Mouse (Mus musculus) spleen, postnatal 10 days (tissue): ENCODE measurements around the gene Wnt5b.
A peak's percentile ranks its signal among the peaks of the same experiment; 100 is the strongest.

Experiments used
- DNase-seq, 2 experiments: peaks; one replicate each; pipeline ENCODE4 v3.0.0; 2021 to 2022; ENCODE audit warnings: low spot score in 2 of 2

The Wnt5b gene

DNA sequence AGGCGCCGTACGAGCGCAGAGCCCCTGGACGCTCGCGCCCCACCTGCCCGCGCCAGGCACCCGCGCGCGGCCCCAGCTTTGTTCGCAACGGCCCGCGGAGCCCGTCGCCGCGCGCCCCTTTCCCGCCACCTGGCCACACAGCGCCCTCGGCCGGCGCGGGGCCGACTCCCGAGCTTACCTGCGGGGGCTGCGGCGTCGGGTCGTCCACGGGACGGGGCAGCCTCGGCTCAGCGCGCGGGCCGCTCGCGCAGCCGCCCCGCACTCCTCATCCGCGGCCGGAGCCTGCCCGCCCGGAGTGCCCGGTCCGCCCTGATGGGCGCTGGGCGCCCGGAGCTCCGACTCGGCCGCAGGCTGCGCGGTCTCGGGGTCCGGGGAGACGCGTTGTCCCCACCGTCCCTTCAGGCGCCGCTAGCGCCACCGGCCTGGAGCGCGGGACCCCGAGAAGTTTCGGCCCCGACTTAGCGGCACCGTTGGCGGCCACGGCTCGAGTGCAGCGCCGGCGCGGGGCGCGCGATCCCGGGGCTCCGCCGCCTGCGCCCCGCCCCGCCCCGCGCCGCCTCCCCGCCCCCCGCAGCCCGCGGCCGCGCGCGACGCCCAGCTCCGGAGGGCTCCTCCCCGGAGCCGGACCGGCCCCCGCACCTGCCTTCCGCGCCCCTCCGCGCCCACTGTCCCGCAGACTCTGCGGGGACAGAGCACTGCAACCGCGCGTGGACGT lies at the start of gene Wnt5b:
Gene Wnt5b (minus strand): TSS at position 545 of the 715 bp plus-strand sequence.
- no peak for DNase-seq

DNA sequence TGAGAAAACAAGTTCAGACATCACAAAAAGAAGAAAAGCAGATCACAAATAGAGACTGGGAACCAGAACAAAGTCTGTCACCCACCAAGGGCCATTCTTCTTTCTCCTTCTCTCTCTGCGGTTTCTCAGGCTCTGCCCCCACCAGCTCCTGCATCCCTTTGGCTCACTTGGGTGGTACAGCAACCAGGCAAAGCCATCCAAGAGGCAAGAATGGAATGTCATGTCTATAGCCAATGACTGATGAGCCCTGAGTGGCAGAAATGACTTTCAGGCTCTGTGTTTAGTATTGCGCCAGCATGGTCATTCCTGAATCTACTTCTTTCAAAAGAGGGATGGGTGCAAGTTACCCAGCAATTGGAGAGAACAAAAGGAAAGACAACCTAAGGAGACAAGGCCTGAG lies 46.7 kb upstream of the Wnt5b start:
- no peak for DNase-seq

DNA sequence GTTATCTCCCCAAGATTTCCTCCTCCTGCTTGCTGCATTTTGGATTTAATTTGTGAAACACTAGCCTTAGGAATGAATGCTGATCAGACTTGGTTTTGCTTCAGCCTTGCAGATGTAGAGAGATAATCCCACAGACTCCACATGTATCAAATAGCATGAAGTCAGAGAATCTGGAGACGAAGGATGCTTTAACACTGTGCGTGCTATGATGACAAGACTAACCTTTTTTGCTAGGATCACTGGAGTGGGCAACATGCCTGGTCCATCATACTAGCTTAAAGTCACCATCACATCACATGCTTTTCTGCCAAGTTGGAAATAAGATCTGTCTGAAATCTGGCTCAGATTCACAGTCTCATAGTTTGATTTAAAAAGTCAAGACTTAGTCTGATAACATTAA lies 43.8 kb upstream of the Wnt5b start:
- no peak for DNase-seq

DNA sequence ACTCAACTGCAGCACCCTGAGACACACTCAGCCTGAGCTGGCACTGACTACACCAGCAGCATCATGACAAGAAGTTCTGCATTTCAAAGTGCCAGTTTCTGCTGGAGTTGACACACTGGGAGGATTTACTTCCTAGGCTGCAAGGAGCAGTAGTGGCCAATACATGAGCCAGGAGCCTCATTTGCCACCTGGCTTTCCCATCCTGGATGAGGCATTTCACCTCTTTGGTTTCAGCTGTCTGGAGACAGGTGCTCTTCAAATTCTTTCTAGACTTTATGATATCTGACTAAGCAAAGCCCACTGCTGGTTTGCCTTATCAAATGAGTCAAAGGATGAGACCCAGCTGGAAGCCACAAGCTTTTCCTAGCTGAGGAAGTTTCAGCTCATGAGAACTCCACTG lies 43.3 kb upstream of the Wnt5b start:
- no peak for DNase-seq

DNA sequence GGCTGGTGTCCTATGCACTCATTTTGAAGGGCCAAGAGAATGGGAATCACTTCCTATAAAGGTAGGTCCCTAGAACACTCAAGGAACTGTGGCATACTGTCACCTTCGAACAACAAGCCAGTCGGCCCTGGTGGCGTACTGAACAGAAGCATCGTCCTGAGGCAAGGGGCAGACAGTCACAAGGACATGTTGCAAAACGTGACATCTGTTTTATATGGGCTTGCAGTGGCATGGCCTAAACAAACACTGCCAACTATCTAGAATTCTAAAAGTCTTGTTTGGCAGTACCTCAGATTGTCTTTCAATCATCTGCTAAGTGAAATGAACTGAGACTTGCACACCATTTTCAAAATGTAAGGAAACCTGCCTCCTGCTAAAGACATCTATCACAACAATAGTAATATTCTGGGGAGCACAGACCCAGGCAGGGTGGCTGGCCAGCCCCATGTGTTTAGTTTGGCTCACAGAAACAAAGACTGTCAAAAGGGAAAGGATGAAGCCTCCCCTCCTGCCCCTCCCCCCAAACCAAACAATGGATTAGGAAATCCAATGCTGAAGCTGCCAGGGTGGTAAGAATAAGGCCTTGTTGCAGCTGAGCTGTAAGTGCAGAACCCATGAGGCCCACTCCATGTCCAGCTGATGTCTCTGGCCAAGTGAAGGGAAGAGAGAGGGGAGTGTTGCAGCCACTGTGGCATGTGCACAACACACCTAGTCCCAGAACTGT lies 41.7 kb upstream of the Wnt5b start:
- DNase-seq, result no peak

DNA sequence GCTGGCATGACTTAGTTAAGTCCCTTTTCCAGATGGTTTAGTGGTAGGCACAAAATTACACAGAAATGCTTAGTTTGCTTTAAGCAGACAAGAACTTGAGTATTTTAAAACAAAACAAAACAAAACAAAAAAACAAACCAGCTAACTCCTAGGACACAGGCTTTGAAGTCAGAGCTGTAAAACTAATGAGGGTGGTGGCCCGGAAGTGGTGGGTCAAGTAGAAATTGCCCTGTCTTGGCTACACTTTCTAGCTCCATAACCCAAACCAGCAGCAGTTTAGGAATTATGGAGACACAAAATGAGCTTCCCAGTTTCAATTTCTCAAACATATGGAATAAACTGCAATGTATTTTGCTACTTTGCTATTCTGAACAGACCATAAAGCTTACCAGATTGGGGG lies 39.9 kb upstream of the Wnt5b start:
- no peak for DNase-seq

DNA sequence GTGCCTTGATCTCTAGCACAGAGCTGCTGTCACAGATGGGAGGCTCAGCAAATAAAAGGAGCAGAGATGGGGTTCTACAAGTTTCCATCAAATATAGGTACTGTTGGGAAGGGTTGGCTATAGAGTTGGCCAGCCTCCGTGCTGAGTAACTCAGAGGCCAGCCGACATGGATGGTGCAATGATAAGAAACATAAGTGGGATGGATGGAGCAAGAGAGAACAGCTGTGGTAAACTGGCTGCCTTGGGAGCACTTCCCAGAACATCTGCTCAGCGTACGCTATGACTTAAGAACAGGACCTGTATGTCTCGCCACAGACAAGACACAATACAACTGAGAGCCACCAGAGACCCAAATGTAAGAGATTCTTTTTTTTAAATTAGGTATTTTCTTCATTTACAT lies 39.0 kb upstream of the Wnt5b start:
- DNase-seq, result no peak

DNA sequence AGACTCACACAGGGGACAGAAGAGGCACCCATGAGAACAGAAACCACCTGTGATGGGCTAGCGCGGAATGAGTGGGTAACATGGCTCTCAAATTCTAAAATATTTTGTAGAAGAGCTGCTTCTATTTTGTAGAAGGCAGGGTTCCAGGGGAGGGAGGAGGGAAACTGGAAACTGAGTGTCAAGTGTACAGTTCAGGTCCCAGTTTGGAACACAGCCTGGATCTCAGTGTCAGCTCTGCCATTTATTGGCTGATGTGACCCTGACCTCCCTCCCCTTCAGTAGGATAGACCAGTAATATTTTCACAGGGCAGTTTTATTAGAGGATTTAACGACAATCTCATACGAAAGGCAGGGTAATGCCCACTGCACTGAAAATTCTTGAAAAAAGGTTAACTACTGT lies 32.6 kb upstream of the Wnt5b start:
- DNase-seq, result no peak

DNA sequence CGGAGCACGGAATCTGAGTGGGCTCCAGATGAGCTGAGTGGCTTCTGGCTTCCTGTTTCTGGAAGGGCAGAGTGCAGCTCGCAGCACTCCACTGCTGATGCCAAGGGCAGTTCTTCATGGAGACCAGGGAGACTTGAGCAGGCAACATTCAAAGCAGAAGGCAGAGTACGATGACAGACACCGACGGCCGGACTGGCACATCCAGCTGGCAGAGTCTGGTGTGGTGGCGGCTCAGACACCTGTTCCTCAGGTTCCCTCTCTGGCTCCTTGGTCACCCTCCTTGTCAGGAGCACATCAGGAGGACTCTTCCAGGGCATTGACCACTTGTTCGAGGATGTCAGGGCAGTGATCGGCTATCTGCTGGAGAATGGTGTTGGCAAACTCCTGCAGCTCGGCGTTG lies 31.2 kb upstream of the Wnt5b start:
- DNase-seq, result no peak

DNA sequence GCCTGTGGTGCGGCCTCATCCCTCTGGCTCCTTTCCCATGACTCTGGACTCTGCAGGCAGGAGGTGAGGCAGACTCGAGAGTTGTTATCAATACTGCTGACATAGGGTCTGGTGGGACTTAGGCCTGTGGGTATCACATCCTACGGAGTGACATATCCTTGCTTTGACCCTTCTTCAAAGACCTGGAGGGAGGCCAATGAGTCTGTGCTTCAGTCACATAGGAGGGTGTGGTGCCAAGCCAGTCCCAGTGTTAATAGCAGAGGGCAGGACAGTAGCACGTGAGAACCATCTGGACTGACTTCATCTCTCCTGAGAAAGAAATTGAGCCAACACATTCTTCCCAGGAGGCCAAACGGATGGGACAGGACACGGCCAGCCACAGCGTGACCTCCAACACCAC lies 28.1 kb upstream of the Wnt5b start:
- DNase-seq, result no peak

DNA sequence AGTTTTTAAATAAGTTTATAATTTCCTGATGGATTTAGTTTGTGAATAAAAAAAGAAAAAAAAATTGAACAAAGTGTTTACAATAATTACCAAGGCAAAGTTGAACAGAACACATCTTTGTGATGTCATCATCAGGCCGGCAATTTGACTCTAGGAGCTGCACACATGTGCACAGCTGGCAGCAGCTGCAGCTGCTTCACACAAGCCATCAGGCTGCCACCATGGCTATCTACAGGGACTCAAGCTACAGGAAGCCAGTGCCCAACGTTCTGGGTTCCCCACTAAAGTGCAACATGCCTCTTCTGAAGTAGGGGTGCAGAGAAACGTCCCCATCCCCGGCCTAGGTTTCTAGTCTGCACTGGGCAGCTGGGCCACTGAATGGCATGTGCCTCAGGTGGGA lies 26.6 kb upstream of the Wnt5b start:
- no peak for DNase-seq

DNA sequence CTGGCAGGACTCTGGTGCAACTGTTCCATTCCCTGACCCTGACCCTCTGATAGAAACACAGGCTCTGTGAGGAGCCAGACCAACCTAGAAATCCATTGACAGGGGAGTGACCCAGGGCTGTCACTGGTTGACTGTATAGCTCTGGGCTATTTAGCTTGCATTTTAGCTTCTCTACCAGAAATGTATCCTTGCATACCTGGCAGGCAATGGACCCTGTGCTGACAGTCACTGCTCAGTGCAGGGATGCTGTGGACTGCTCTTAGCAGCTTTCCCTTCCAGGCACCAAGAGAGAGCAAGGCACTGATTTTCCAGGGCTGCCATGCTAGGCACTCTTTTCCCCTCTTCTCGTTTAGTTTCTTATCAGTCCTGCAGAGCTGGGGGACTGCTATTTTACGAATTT lies 24.2 kb upstream of the Wnt5b start:
- DNase-seq, result no peak

DNA sequence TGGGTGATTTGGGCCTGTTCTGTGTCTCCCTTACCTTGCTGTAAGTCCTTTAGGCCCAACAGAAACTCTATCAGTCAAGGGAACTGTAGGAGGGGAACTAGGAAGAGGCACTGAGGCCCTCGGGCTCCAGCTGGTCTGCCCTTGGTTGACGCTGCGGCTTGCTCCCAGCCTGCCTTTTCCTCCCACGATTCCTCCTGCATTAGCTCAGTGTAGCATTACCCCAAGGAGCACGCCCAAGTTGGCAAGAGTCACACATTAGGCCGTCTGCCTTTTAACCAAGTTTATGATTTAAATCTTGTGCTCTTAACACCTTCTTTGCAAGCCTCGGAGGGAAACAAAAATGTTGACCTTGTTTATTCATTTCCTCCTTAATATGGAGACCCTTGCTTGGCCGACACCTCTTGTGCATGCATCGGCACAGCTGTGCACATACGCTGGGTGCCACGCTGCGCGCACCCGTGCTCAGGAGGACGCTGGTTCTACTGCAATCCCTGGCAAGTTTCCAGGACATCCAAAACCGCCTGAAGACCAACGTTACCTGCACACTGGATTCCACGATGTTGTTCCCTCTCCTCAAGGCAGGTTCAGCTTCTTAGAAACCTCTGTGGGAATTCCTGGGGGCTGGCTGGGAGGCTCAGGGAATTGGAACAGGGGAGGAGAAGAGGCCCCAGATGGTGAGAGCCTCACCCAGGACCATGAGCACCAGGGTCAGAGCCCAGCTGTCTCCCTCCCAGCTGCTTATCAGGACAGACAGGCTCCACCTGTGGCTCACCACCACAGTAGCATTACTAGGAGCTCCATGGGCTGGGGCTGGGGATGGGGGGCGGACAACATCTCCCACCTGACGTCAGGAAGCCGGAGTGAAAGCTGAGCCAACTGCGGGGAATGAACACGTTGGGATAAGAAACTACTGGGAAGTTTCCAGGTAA lies 21.6 kb upstream of the Wnt5b start:
- DNase-seq, result no peak

DNA sequence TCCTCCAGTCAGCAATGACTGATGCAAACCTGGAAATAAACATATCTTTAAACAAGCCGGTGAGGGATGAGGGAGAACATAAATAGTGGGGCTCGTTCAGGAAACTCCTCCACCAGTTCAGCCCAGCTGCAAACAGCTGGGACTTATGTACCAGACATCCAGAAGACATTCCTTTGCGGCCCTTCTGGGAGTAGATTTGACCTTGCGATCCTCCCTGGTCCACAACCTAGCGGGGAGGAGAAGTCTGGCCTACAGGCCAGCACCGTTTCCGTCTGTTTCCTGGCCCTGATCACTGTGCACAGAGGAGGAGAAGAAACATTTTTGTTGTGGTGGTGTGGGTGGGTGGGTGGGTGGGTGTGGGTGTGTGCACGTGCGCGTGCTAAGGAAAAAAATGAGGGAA lies 18.4 kb upstream of the Wnt5b start:
- no peak for DNase-seq

DNA sequence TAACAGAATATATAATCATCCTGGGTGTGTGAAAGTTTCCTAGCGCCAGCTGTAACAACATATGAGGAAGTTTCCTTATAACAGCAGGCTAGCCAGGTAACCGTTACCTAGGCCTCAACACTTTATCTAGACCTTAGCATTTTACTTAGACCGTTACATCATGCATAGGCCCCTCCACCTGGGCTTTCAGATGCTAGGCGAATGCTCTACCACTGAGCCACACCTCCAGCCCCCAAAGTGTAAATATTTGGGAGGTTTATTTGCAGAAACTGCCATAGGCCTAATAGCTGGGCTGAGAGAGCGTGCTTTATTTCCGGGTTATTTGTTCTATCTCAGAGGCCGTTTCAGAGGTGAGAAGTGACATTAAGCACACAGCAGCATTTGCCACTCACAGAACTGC lies 14.7 kb upstream of the Wnt5b start:
- no peak for DNase-seq

DNA sequence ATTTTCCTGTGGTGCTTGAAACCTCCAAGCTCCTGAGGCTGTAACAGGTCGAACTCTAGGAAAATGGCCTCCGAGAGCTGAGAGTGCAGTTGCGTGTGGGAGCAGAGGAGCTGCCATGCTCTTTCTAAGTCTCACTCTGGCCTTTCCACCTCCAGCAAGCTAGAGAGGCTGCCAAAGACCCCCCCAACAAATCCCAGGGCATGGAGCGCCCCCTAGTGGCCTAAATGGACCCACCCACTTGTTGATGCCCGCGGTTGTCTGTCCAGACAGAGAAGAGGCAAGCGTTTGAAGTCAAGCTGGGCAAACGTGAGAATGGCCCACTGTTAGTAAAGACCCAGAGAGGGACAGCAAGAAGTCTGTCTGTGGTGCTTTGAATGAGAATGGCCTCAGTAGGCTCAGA lies 10.3 kb upstream of the Wnt5b start:
- DNase-seq, result peak in 1 of 2 experiments; percentile 20

DNA sequence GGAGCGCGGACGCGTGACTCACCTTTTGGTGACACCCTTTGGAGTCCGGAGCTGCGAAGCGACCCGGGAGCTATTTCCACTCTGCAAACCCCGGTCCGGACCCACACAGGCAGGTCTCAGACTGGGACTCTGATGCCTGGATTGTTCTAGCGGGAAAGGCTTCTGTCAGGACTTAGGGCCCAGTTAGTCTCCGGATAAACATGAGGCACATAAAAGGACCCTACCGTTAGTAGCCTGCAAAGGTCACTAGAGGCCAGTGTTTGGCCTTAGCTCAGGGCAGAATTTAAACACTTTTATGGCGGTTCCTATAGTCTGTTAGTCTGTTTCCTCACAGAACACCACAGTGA lies 344 bp upstream of the Wnt5b start:
- DNase-seq, result no peak

DNA sequence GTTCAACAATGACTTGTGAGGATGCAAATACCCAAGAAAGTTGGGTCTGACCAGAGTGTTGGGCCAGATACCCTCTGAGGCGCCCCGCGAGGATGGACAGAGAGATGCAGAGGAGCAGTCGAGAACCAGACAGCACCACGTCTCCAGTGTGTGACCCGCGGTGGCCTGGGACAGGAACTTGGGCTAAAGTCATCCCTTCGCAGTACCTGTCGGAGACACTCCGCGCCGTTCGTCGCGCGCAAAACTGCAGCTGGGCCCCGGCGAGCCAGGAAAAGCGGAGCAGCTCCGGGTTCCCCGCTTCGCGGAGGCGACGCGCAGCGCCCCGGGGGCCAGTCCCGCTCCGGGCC lies 718 bp downstream of the Wnt5b start:
- DNase-seq, result peak in 1 of 2 experiments; percentile 17

DNA sequence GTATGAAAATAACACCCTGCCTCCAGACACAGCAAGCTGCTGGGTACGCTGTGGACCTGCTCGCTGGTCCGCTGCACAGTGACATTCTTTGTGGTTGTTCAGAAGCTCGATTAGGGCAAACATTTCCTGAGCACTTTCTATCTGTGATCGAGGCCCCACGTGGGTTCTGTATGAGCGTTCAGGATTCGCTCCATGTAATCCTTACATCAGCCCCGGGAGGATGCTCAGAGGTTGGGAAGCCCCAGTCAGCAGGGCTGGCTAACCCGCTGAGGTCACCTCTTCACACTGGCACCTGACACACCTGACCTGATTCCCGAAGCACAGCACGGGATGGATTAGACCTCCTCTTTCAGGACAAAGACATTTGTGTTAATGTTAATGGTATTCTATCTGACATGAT lies 8.3 kb downstream of the Wnt5b start:
- no peak for DNase-seq

DNA sequence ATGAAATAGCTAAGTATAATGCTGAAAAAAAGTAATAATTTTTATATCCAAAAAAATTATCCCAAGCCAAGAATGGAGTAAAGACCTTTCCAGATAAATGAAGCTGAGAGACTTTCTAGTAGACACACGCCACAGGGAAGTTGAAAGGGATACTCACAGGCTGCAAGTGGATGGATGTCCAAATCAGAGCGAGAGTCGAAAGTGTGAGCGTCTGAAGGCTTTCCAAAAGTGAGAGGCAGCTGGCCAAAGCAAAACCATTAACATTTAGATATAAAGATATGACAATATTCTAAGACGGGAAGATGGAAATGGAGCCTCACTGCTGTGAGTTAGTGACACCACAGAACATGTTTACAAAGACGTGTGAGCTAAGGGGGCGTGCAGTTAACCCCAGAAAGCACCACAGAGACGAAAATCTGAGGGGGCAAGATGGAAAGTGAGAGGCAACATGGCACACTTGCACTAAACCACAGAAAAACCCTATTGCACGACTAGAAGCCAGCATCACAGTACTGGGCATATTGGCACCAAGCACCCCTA lies 10.9 kb downstream of the Wnt5b start:
- DNase-seq, result no peak

DNA sequence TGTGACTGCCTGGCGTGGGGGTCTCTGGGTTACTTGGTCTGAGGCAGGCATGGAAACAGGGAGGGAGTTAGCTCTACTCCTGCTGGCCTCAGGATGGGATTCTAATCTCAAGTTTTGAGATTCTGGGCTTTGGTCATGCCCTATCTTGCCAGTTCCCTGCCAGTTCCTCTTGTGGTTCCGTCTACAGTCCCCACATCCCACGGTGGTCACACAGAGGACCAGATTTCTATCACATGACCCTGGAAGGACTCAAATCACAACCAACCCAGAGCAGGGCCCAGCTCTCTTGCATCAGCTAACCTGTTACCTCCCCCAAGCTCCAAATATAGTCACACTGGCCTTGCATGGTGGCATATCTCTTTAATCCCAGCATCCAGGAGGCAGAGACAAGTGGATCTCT lies 14.5 kb downstream of the Wnt5b start:
- DNase-seq, result no peak

DNA sequence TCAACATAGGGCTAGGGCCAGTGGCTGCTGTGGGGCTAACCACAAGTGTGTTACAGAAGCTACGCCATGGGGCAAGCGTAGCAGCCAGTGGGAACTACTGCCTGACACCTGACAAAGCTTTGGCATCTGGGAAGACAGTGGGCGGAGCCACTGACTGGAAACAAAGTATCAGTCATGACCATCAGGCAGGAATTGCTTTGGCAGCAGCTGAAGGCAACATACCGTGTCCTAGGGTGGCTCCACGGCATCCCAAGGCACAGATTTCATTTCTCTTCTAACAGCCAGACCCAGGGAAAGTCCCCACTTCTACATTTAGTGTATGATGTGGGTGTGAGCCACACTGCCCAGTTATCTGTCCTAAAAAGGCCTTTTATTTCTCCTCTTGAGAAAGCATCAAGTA lies 17.6 kb downstream of the Wnt5b start:
- no peak for DNase-seq
